Mouse (Mus musculus): ENCODE results near the gene Odf3b. TPM values are rescaled to one million over a fixed set of nuclear protein-coding genes. Genes with fewer than 3 reads are reported as not detected.

Odf3b gene
- not detected for polyA plus RNA-seq (2012; fragmentation: generic; extraction: Trizol)

GRCm38 (mm10) chr15:89378831-89379401 lies at the start of gene Odf3b:
Odf3b (minus strand) TSS chr15:89379282.
- Histone ChIP-seq H3ac (ENCODE audit: control insufficient read depth, insufficient read length) (no peak within 1 kb of the TSS), H3K36me3 (ENCODE audit: control insufficient read depth, insufficient read depth) (no peaks in the 10 kb centered on the region), H3K79me2 (ENCODE audit: control insufficient read depth, insufficient read depth) (no peaks in the 10 kb centered on the region), H3K4me2 (ENCODE audit: low read depth) (peak within 1 kb of the TSS; percentile 4), H3K4me3 (no peak within 1 kb of the TSS), H3K27me3 (ENCODE audit: control insufficient read depth, insufficient read depth, insufficient read length) (peaks cover 48% of the 10 kb centered on the region)
- no peak for TF ChIP-seq CEBPB (IDR thresholded peaks at IDR 0.05; ENCODE audit: insufficient read depth, poor library complexity, severe bottlenecking)
- TF ChIP-seq SRF (IDR thresholded peaks at IDR 0.05; ENCODE audit: control insufficient read depth, insufficient read length, low read depth), result no peak
- no peak for TF ChIP-seq MYOD1 (IDR thresholded peaks at IDR 0.05; ENCODE audit: control insufficient read depth in 1 of 3, insufficient read length in 2 of 3, low read depth in 2 of 3)
- TF ChIP-seq POLR2A (IDR thresholded peaks at IDR 0.05; ENCODE audit: insufficient read length, low read depth), result no peak
- no peak for TF ChIP-seq POLR2AphosphoS2 (IDR thresholded peaks at IDR 0.05; ENCODE audit: insufficient read length, low read depth)
- TF ChIP-seq TCF12 (IDR thresholded peaks at IDR 0.05; ENCODE audit: insufficient read depth, poor library complexity, severe bottlenecking), result no peak
- TF ChIP-seq MAX (IDR thresholded peaks at IDR 0.05; ENCODE audit: low read depth), result no peak
- no peak for TF ChIP-seq TCF3 (IDR thresholded peaks at IDR 0.05; ENCODE audit: insufficient read length, low read depth)
- TF ChIP-seq E2F4 (IDR thresholded peaks at IDR 0.05; ENCODE audit: insufficient read depth), result no peak
- no peak for TF ChIP-seq USF1 (IDR thresholded peaks at IDR 0.05; ENCODE audit: low read depth)
- no peak for TF ChIP-seq MYOG (IDR thresholded peaks at IDR 0.05; ENCODE audit: control insufficient read depth in 1 of 3, insufficient read depth in 1 of 3, insufficient read length in 2 of 3, low read depth in 2 of 3)
- no peak for TF ChIP-seq REST (IDR thresholded peaks at IDR 0.05; ENCODE audit: insufficient read depth, insufficient read length)

- no peak for TF ChIP-seq MAX (IDR thresholded peaks at IDR 0.05; ENCODE audit: low read depth)
- TF ChIP-seq POLR2AphosphoS2 (IDR thresholded peaks at IDR 0.05; ENCODE audit: insufficient read length, low read depth), result no peak
- TF ChIP-seq TCF3 (IDR thresholded peaks at IDR 0.05; ENCODE audit: insufficient read length, low read depth), result no peak
- TF ChIP-seq E2F4 (IDR thresholded peaks at IDR 0.05; ENCODE audit: insufficient read depth), result no peak
- no peak for TF ChIP-seq CEBPB (IDR thresholded peaks at IDR 0.05; ENCODE audit: insufficient read depth, poor library complexity, severe bottlenecking)
- TF ChIP-seq MYOD1 (IDR thresholded peaks at IDR 0.05; ENCODE audit: control insufficient read depth in 1 of 3, insufficient read length in 2 of 3, low read depth in 2 of 3), result no peak
- no peak for TF ChIP-seq MYOG (IDR thresholded peaks at IDR 0.05; ENCODE audit: control insufficient read depth in 1 of 3, insufficient read depth in 1 of 3, insufficient read length in 2 of 3, low read depth in 2 of 3)
- no peak for TF ChIP-seq USF1 (IDR thresholded peaks at IDR 0.05; ENCODE audit: low read depth)
- no peak for TF ChIP-seq POLR2A (IDR thresholded peaks at IDR 0.05; ENCODE audit: insufficient read length, low read depth)
- no peak for TF ChIP-seq REST (IDR thresholded peaks at IDR 0.05; ENCODE audit: insufficient read depth, insufficient read length)
- no peak for TF ChIP-seq TCF12 (IDR thresholded peaks at IDR 0.05; ENCODE audit: insufficient read depth, poor library complexity, severe bottlenecking)
- no peak for TF ChIP-seq SRF (IDR thresholded peaks at IDR 0.05; ENCODE audit: control insufficient read depth, insufficient read length, low read depth)
- Histone ChIP-seq H3K4me3 (peak overlapping the region; percentile 89), H3ac (ENCODE audit: control insufficient read depth, insufficient read length) (peak overlapping the region; percentile 2), H3K36me3 (ENCODE audit: control insufficient read depth, insufficient read depth) (peaks cover 9% of the 10 kb centered on the region), H3K27me3 (ENCODE audit: control insufficient read depth, insufficient read depth, insufficient read length) (no peaks in the 10 kb centered on the region), H3K79me2 (ENCODE audit: control insufficient read depth, insufficient read depth) (peaks cover 12% of the 10 kb centered on the region), H3K4me2 (ENCODE audit: low read depth) (peak overlapping the region; percentile 99)
Observed at GRCm38 (mm10) chr15:89428136-89428790, 49.2 kb upstream of the Odf3b start.

- Histone ChIP-seq H3K27me3 (ENCODE audit: control insufficient read depth, insufficient read depth, insufficient read length) (no peaks in the 10 kb centered on the region), H3K4me2 (ENCODE audit: low read depth) (no peak overlapping the region), H3K4me3 (no peak overlapping the region), H3ac (ENCODE audit: control insufficient read depth, insufficient read length) (no peak overlapping the region), H3K36me3 (ENCODE audit: control insufficient read depth, insufficient read depth) (peaks cover 9% of the 10 kb centered on the region), H3K79me2 (ENCODE audit: control insufficient read depth, insufficient read depth) (peaks cover 12% of the 10 kb centered on the region)
- TF ChIP-seq TCF12 (IDR thresholded peaks at IDR 0.05; ENCODE audit: insufficient read depth, poor library complexity, severe bottlenecking), result no peak
Observed at GRCm38 (mm10) chr15:89426716-89427115, 47.6 kb upstream of the Odf3b start.

- H3K79me2 ChIP-seq (ENCODE audit: control insufficient read depth, insufficient read depth), result peaks cover 12% of the 10 kb centered on the region
- no peak within 1 kb of the TSS for H3ac ChIP-seq (ENCODE audit: control insufficient read depth, insufficient read length)
- no peaks in the 10 kb centered on the region for H3K27me3 ChIP-seq (ENCODE audit: control insufficient read depth, insufficient read depth, insufficient read length)
- H3K4me2 ChIP-seq (ENCODE audit: low read depth), result no peak within 1 kb of the TSS
- no peak within 1 kb of the TSS for H3K4me3 ChIP-seq
- peaks cover 9% of the 10 kb centered on the region for H3K36me3 ChIP-seq (ENCODE audit: control insufficient read depth, insufficient read depth)
- no peak for TF ChIP-seq POLR2A (IDR thresholded peaks at IDR 0.05; ENCODE audit: insufficient read length, low read depth)
- TF ChIP-seq POLR2AphosphoS2 (IDR thresholded peaks at IDR 0.05; ENCODE audit: insufficient read length, low read depth), result peak; percentile 71
Observed at GRCm38 (mm10) chr15:89425711-89426121, 46.6 kb upstream of the Odf3b start, which contains the start of gene Cpt1b. Cpt1b (minus strand) TSS chr15:89425863.

GRCm38 (mm10) chr15:89424621-89425020 lies 45.5 kb upstream of the Odf3b start:
- Histone ChIP-seq H3K36me3 (ENCODE audit: control insufficient read depth, insufficient read depth) (peaks cover 16% of the 10 kb centered on the region), H3K79me2 (ENCODE audit: control insufficient read depth, insufficient read depth) (peaks cover 12% of the 10 kb centered on the region), H3ac (ENCODE audit: control insufficient read depth, insufficient read length) (no peak overlapping the region), H3K4me2 (ENCODE audit: low read depth) (no peak overlapping the region), H3K4me3 (no peak overlapping the region), H3K27me3 (ENCODE audit: control insufficient read depth, insufficient read depth, insufficient read length) (no peaks in the 10 kb centered on the region)
- no peak for TF ChIP-seq E2F4 (IDR thresholded peaks at IDR 0.05; ENCODE audit: insufficient read depth)
- no peak for TF ChIP-seq MYOD1 (IDR thresholded peaks at IDR 0.05; ENCODE audit: control insufficient read depth in 1 of 3, insufficient read length in 2 of 3, low read depth in 2 of 3)
- TF ChIP-seq TCF3 (IDR thresholded peaks at IDR 0.05; ENCODE audit: insufficient read length, low read depth), result no peak
- no peak for TF ChIP-seq MAX (IDR thresholded peaks at IDR 0.05; ENCODE audit: low read depth)
- TF ChIP-seq SRF (IDR thresholded peaks at IDR 0.05; ENCODE audit: control insufficient read depth, insufficient read length, low read depth), result no peak
- TF ChIP-seq POLR2AphosphoS2 (IDR thresholded peaks at IDR 0.05; ENCODE audit: insufficient read length, low read depth), result no peak
- no peak for TF ChIP-seq USF1 (IDR thresholded peaks at IDR 0.05; ENCODE audit: low read depth)
- TF ChIP-seq CEBPB (IDR thresholded peaks at IDR 0.05; ENCODE audit: insufficient read depth, poor library complexity, severe bottlenecking), result no peak
- TF ChIP-seq TCF12 (IDR thresholded peaks at IDR 0.05; ENCODE audit: insufficient read depth, poor library complexity, severe bottlenecking), result no peak
